Mouse (Mus musculus) activated CD4-positive, CD25-positive, alpha-beta regulatory T cell, adult 4 months (primary cell): ENCODE data around the gene Gm16368. TPM values are rescaled to one million over a fixed set of nuclear protein-coding genes. Genes with fewer than 3 reads are reported as not detected.
"Not testable (repeated sequence)": the region's sequence is repeated elsewhere in the genome, so short reads cannot be mapped to it uniquely, and the experiment has no call there.

Experiments used
- ATAC-seq: one replicate; pipeline ENCODE4 v1.8.0; 2017
- polyA plus RNA-seq, 2 experiments: library from polyadenylated mRNA; unstranded; fragments of 100-300 nt; shearing (Covaris generic); gene quantifications; one replicate each; pipeline ENCODE4 v1.2.1; 2017

Gene Gm16368
- polyA plus RNA-seq: not detected

DNA sequence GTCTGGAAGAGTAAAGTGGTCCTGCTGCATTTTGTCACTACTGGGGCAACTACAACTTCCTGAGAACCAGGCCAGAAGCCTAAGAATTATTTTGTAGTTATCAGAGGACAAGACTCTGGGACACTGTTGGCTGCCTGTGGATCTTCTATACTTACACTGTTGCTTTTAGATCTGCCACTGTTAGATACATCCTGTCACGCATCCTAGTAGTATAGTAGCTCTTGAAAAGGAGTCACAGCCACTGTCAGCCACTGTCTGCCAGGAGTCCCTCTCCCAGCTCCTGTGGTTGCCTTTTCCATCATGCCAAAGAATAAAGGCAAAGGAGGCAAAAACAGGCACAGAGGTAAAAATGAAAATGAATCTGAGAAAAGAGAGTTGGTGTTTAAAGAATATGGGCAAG lies at the start of gene Gm16368:
Gene Gm16368 (plus strand): TSS at position 301 of the 400 bp plus-strand sequence.
- not testable (repeated sequence) for ATAC-seq

DNA sequence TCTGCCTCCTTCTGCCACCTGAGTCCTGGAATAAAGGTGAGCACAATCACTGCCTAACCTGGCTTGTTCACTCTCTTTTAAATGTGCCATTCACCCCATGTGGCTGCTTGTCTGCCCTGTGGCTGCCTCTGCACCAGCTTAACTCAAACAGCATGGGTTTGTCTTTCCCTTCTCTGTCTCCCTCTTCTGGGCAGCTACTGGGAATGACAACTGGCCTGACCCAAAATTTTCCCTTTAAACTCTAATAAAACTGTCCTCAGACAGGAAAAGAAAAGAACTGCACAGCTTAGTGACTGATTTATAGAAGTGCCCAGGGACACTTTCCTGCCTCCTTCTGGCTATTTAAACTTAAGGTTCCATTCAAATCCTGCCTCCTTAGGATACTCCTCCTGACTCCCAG lies 44.4 kb upstream of the Gm16368 start:
- not testable (repeated sequence) for ATAC-seq

DNA sequence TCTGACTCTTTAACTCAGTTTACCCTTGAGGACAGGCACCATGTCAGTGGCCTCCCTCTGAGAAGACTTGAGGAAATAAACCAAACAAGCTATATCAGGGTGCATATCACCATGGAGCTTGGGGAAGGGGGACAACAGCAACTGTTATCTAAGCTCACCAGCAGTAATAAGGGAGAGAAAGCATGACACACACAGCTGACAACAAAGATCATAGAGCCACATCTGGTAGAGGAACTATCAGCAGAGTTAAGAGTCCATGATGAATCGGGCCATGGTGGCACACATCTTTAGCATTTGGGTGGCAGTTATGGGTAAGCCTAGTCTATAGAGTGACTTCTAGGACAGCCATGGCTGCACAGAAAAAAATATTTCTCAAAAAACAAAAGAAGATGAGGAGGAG lies 43.8 kb upstream of the Gm16368 start:
- not testable (repeated sequence) for ATAC-seq

DNA sequence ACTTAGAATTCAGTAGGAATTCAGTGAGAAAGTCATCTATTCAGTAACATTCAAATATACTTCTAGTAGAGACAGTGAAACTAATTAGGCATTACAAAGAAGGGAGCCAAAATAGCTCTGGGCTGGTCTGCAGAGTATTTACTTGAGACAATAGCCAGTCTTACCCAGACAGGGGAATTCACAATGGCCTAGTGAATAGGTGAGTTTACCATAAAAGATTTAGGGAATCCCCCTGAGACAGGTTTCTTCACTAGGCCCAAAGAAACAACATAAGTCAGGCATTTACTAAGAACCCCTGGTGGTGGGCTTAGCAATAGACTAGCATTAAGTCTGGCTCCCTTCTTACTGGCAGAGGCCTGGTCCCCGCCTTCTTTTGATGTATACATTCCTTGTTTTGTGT lies 38.3 kb upstream of the Gm16368 start:
- ATAC-seq: not testable (repeated sequence)

Other genes with a start within 250 kb of the Gm16368 start
- not detected for gene Gm2001, start 241.4 kb upstream of the Gm16368 start, polyA plus RNA-seq
- gene Gm2016, start 209.6 kb upstream of the Gm16368 start, polyA plus RNA-seq: not detected
- not detected for gene Gm2022, start 188.3 kb upstream of the Gm16368 start, polyA plus RNA-seq
- not detected for gene Gm2035, start 163.8 kb upstream of the Gm16368 start, polyA plus RNA-seq
- not detected for gene Gm2042, start 129.6 kb upstream of the Gm16368 start, polyA plus RNA-seq
- not detected for gene Gm2075, start 71.8 kb upstream of the Gm16368 start, polyA plus RNA-seq
- not detected for gene Gm6803, start 64.9 kb upstream of the Gm16368 start, polyA plus RNA-seq
- not detected for gene Gm2056, start 56.7 kb upstream of the Gm16368 start, polyA plus RNA-seq
- not detected for gene Gm10436, start 98.4 kb downstream of the Gm16368 start, polyA plus RNA-seq
- not detected for gene Gm8332, start 166.4 kb downstream of the Gm16368 start, polyA plus RNA-seq
- gene Gm5662, start 190.8 kb downstream of the Gm16368 start, polyA plus RNA-seq: not detected
- gene Gm5039, start 240.3 kb downstream of the Gm16368 start, polyA plus RNA-seq: not detected